In genomic region chr12:104751331-104751813, GRCm38 (mm10) we compare ENCODE assay signal across 8 mouse cellular contexts. TPM values are rescaled to one million over a fixed set of nuclear protein-coding genes. Genes with fewer than 3 reads are reported as not detected.
DNase-seq lines count a peak whose midpoint lies in the region; ATAC-seq and TF ChIP-seq lines count a peak whose summit lies in the region.

No protein-coding gene starts in this region.

- H3K9ac ChIP-seq in embryonic facial prominence, embryonic 15.5 days = peak overlapping the region; percentile 78
- H3K9ac ChIP-seq in limb, embryonic 14.5 days (ENCODE audit: low read depth, low read length, severe bottlenecking) = peak overlapping the region; percentile 97
- H3K9ac ChIP-seq in midbrain, postnatal 0 days (replicated peaks; ENCODE audit: low read length, poor library complexity, severe bottlenecking) = peak overlapping the region; percentile 94

- CTCF ChIA-PET in Patski (lab: Charles Lee) = no interaction called here

- H3K4me1 ChIP-seq in embryonic facial prominence, embryonic 15.5 days = peaks cover 34% of the 10 kb centered on the region
- peaks cover 16% of the 10 kb centered on the region for H3K4me1 ChIP-seq in limb, embryonic 14.5 days (ENCODE audit: control insufficient read depth, insufficient read depth, low read length)
- peaks cover 16% of the 10 kb centered on the region; the same call in 1 of the 2 replicates for H3K4me1 ChIP-seq in midbrain, postnatal 0 days (ENCODE audit: insufficient read depth, low read length)

- peaks cover 2% of the 10 kb centered on the region; the same call in 1 of the 2 replicates for H3K36me3 ChIP-seq in embryonic facial prominence, embryonic 15.5 days
- no peaks in the 10 kb centered on the region; the same call in 1 of the 2 replicates for H3K36me3 ChIP-seq in limb, embryonic 14.5 days (ENCODE audit: control insufficient read depth, insufficient read depth, low read length)
- no peaks in the 10 kb centered on the region for H3K36me3 ChIP-seq in midbrain, postnatal 0 days (ENCODE audit: insufficient read depth, low read length)

- H3K27ac ChIP-seq in left cerebral cortex, adult 2 months = peak overlapping the region; percentile 83
- H3K27ac ChIP-seq in embryonic facial prominence, embryonic 15.5 days (replicated peaks) = peak overlapping the region; percentile 94
- peak overlapping the region; percentile 89 for H3K27ac ChIP-seq in limb, embryonic 14.5 days (replicated peaks; ENCODE audit: low read depth, low read length)
- peak overlapping the region; percentile 86 for H3K27ac ChIP-seq in midbrain, postnatal 0 days (ENCODE audit: low read depth, low read length)

- TF ChIP-seq CTCF in left cerebral cortex, adult 2 months (IDR thresholded peaks at IDR 0.05) = no peak
- no peak for TF ChIP-seq CTCF in Patski (IDR thresholded peaks at IDR 0.05)
- no peak for TF ChIP-seq CTCF in midbrain, postnatal 0 days (IDR thresholded peaks at IDR 0.05)

- H3K9me3 ChIP-seq in embryonic facial prominence, embryonic 15.5 days (replicated peaks) = no peaks in the 10 kb centered on the region
- H3K9me3 ChIP-seq in limb, embryonic 14.5 days (ENCODE audit: control insufficient read depth, low read length) = no peaks in the 10 kb centered on the region
- H3K9me3 ChIP-seq in midbrain, postnatal 0 days (ENCODE audit: low read length) = no peaks in the 10 kb centered on the region

- peak overlapping the region; percentile 86 for H3K4me2 ChIP-seq in embryonic facial prominence, embryonic 15.5 days (replicated peaks)
- H3K4me2 ChIP-seq in limb, embryonic 14.5 days (replicated peaks; ENCODE audit: low read depth, low read length, severe bottlenecking) = peak overlapping the region; percentile 91
- H3K4me2 ChIP-seq in midbrain, postnatal 0 days (ENCODE audit: low read depth, low read length, poor library complexity, severe bottlenecking) = peak overlapping the region; percentile 87

- WGBS in embryonic facial prominence, embryonic 15.5 days = under 1% methylated on average over 46 of the region's 52 CpGs
- 5% methylated on average over 24 of the region's 52 CpGs for WGBS in limb, embryonic 14.5 days
- 0% methylated on average over 32 of the region's 52 CpGs for WGBS in midbrain, postnatal 0 days

- intact Hi-C loops in left cerebral cortex, adult 2 months (cut with DNase I) = loop anchor here (5.0 kb wide), 1 partner anchor 281 kb away; the partner anchor contains the start of gene Glrx5
- intact Hi-C loops in left cerebral cortex, postnatal 36 days (cut with DNase I) = loop anchor here (10.0 kb wide), 1 partner anchor 283 kb away; the partner anchor contains the start of gene Glrx5

- in situ Hi-C loops in Patski (cut with MboI; ENCODE audit: low pct_unique_long_range_greater_than_20kb) = no loop called here

- ATAC-seq in Patski = peak; percentile 9
- ATAC-seq in embryonic facial prominence, embryonic 15.5 days (ENCODE audit: insufficient number of reproducible peaks, low FRiP score, low TSS enrichment, low read depth) = peak; percentile 44; the same call in 1 of the 2 replicates
- ATAC-seq in limb, embryonic 14.5 days (ENCODE audit: low FRiP score, low read depth) = peak; percentile 32
- ATAC-seq in midbrain, postnatal 0 days (ENCODE audit: low FRiP score) = peak; percentile 42

- POLR2A ChIA-PET in Patski (lab: Charles Lee) = no interaction called here

- peak in 1 of 2 experiments; percentile 30 for DNase-seq in left cerebral cortex, adult 2 months (ENCODE audit: extremely low spot score in 1 of 2, low spot score in 2 of 2)
- no peak for DNase-seq in left cerebral cortex, postnatal 36 days (ENCODE audit: low spot score in 2 of 2)
- DNase-seq in Patski (ENCODE audit: low read depth, low spot score) = no peak
- DNase-seq in heart, postnatal 4 days = peak; percentile 60
- DNase-seq in limb, embryonic 14.5 days (ENCODE audit: low spot score) = no peak
- peak; percentile 24 for DNase-seq in midbrain, postnatal 0 days (ENCODE audit: low spot score)
- no peak for DNase-seq in adrenal gland, postnatal 14 days

- no peaks in the 10 kb centered on the region for H3K27me3 ChIP-seq in Patski
- H3K27me3 ChIP-seq in embryonic facial prominence, embryonic 15.5 days = no peaks in the 10 kb centered on the region
- H3K27me3 ChIP-seq in limb, embryonic 14.5 days (ENCODE audit: control insufficient read depth, insufficient read depth, low read length) = no peaks in the 10 kb centered on the region
- H3K27me3 ChIP-seq in midbrain, postnatal 0 days (ENCODE audit: insufficient read depth, low read length) = no peaks in the 10 kb centered on the region

- peak overlapping the region; percentile 92 for H3K4me3 ChIP-seq in left cerebral cortex, adult 2 months
- peak overlapping the region; percentile 69 for H3K4me3 ChIP-seq in embryonic facial prominence, embryonic 15.5 days (replicated peaks)
- peak overlapping the region; percentile 80 for H3K4me3 ChIP-seq in limb, embryonic 14.5 days (replicated peaks; ENCODE audit: low read length)
- H3K4me3 ChIP-seq in midbrain, postnatal 0 days (ENCODE audit: low read depth, low read length) = peak overlapping the region; percentile 89

- no peak for TF ChIP-seq POLR2A in limb, embryonic 14.5 days (IDR thresholded peaks at IDR 0.05; ENCODE audit: borderline replicate concordance, extremely low read depth, insufficient read depth, insufficient read length)

RNA-seq across cellular contexts. Expression of gene Dicer1, which starts 0.4 kb away (rescaled TPM):
- 10 to 100 TPM; 38.9 to 42.7 TPM for total RNA-seq in left cerebral cortex, adult 2 months (2021)
- total RNA-seq in left cerebral cortex, postnatal 36 days (2021) = 10 to 100 TPM; 37.4 to 38.5 TPM
- 22.6 TPM for polyA plus RNA-seq in Patski (2021)
- polyA plus RNA-seq in embryonic facial prominence, embryonic 15.5 days (2015; fragmentation: Nextera tagmentation; extraction: Ambion mirVana) = 30.7 and 32.8 TPM in 2 replicates
- total RNA-seq in heart, postnatal 4 days (2021) = 10 to 100 TPM; 55.3 to 60.0 TPM
- polyA plus RNA-seq in limb, embryonic 14.5 days (2012; rRNA removed) = 28.7 and 30.4 TPM in 2 replicates
- 19.9 and 22.2 TPM in 2 replicates for polyA plus RNA-seq in limb, embryonic 14.5 days (2014; fragmentation: Nextera tagmentation; extraction: Ambion mirVana)
- total RNA-seq in midbrain, postnatal 0 days (2014; rRNA removed) = 38.9 and 46.1 TPM in 2 replicates
- 26.0 and 28.4 TPM in 2 replicates for polyA plus RNA-seq in midbrain, postnatal 0 days (2015; fragmentation: Nextera tagmentation; extraction: Ambion mirVana)
- total RNA-seq in adrenal gland, postnatal 14 days (2021) = 53.3 and 58.6 TPM in 2 replicates

Comparison
In these comparisons a context has a peak if more than half of its experiments do, and no peak if none do; other contexts are left out.
1. DNase-seq: peak in heart, postnatal 4 days (single experiment) and midbrain, postnatal 0 days (single experiment); none in left cerebral cortex, postnatal 36 days (0 of 2), Patski (single experiment), limb, embryonic 14.5 days (single experiment) and adrenal gland, postnatal 14 days (single experiment).
2. Peak in every context shown above with its lines, with median percentiles within 50 percentile points of each other: H3K27ac ChIP-seq, H3K4me3 ChIP-seq, ATAC-seq, H3K4me2 ChIP-seq and H3K9ac ChIP-seq.